Mouse (Mus musculus) lung, postnatal 0 days (tissue): ENCODE data around the gene Tep1.

Experiments used
- CTCF ChIP-seq: IDR thresholded peaks from 2 replicates; pipeline ENCODE4 v1.5.1; 2016; ENCODE audit warnings: antibody characterized with exemption, mild to moderate bottlenecking
- EP300 ChIP-seq: IDR thresholded peaks from 2 replicates; pipeline ENCODE4 v1.6.1; 2016; ENCODE audit warnings: antibody characterized with exemption, mild to moderate bottlenecking, control low read depth

- no peak; the same call in 1 of the 2 replicates for TF ChIP-seq CTCF
- no peak for TF ChIP-seq EP300
Observed at GRCm38 (mm10) chr14:50823240-50823639, 47.1 kb downstream of the Tep1 start.
